Mouse (Mus musculus) forebrain, embryonic 15.5 days (tissue): ENCODE measurements at regions not wholly inside any gene's neighbourhood (a gene's known extent, or its start where the extent isn't known, plus 50 kb on each side); places are given as distances from the start of the nearest gene placed in this dataset.
A peak's percentile ranks its signal among the peaks of the same experiment; 100 is the strongest.
"Not testable (repeated sequence)": the region's sequence is repeated elsewhere in the genome, so short reads cannot be mapped to it uniquely, and the experiment has no call there.

Experiments used
- ATAC-seq: fragments of 200-750 bp; cut with Nextera tagmentation; replicated peaks from 2 replicates; pipeline ENCODE4 v1.8.0; 2017; ENCODE audit warnings: mild to moderate bottlenecking, moderate TSS enrichment, moderate library complexity
- H3K27ac ChIP-seq: fragments of 300-500 bp; sonication (generic); replicated peaks from 2 replicates; pipeline ENCODE4 v1.5.1; 2015; ENCODE audit warnings: mild to moderate bottlenecking, inconsistent platforms
- H3K27me3 ChIP-seq: fragments of 300-500 bp; sonication (generic); 2 replicates; pipeline ENCODE4 v1.6.1; 2015; ENCODE audit warnings: inconsistent platforms
- H3K36me3 ChIP-seq: fragments of 300-500 bp; sonication (generic); 2 replicates; pipeline ENCODE4 v1.6.1; 2015; ENCODE audit warnings: mild to moderate bottlenecking, inconsistent platforms
- H3K4me1 ChIP-seq: fragments of 300-500 bp; sonication (generic); 2 replicates; pipeline ENCODE4 v1.6.1; 2015; ENCODE audit warnings: inconsistent platforms
- H3K4me2 ChIP-seq: fragments of 300-500 bp; sonication (generic); replicated peaks from 2 replicates; pipeline ENCODE4 v1.6.1; 2015; ENCODE audit warnings: mild to moderate bottlenecking, inconsistent platforms
- H3K4me3 ChIP-seq: fragments of 300-500 bp; sonication (generic); 2 replicates; pipeline ENCODE4 v1.5.1; 2015; ENCODE audit warnings: mild to moderate bottlenecking, inconsistent platforms
- H3K9ac ChIP-seq: fragments of 300-500 bp; sonication (generic); replicated peaks from 2 replicates; pipeline ENCODE4 v1.6.1; 2015; ENCODE audit warnings: mild to moderate bottlenecking, inconsistent platforms
- H3K9me3 ChIP-seq: fragments of 300-500 bp; sonication (generic); 2 replicates; pipeline ENCODE4 v1.6.1; 2016; ENCODE audit warnings: inconsistent platforms
- WGBS: fragments of 180-500 bp; shearing (Covaris S2); methylation state at CpG from one replicate; pipeline ENCODE4 v1.1.7; 2015; ENCODE audit warnings: mixed read lengths; 5-methylcytosine and 5-hydroxymethylcytosine counted together

DNA sequence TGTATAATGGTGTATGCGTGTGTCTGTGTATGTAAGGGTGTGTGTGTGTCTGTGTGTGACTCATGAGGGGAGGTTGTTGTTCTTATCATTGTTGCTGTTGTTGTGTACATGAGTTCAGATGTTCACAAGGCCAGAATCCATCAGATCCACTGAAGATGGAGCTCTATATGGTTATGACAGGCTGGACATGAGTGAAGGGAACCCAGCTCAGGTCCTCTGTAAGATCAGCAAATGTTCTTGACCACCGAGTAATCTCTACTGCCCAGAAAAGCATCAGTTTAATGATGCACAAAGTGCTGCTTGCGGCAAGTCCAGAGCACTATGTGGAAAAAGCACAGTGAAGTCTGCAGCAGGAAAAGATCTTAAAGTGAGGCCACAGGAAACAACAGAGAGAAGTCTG lies 77.5 kb downstream of the Gm15319 start:
- ATAC-seq, H3K9ac ChIP-seq, H3K4me1 ChIP-seq, H3K4me2 ChIP-seq, H3K4me3 ChIP-seq, H3K27ac ChIP-seq, H3K27me3 ChIP-seq, H3K36me3 ChIP-seq, H3K9me3 ChIP-seq: not testable (repeated sequence)
- 86% methylated on average over 2 of the region's 3 CpGs for WGBS

DNA sequence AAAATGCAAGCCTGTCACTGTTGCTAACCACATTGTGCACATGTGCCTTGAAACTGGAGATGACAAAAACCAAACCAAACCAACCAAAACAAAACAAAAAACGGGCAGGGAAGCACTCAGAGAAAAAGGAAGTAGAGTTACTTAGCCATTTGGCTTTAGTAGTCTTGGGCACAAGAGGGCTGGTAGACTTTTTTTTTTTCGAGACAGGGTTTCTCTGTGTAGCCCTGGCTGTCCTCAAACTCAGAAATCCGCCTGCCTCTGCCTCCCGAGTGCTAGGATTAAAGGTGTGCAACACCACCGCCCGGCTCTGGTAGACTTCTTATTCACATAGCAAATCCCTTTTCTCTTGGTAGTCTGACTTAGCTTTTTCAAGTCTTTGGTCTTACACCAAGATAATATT lies 78.2 kb downstream of the Gm15319 start:
- not testable (repeated sequence) for ATAC-seq, H3K27me3 ChIP-seq, H3K9ac ChIP-seq, H3K27ac ChIP-seq, H3K4me2 ChIP-seq, H3K36me3 ChIP-seq, H3K9me3 ChIP-seq, H3K4me1 ChIP-seq, H3K4me3 ChIP-seq
- WGBS = 80% methylated on average over 6 of the region's 6 CpGs

DNA sequence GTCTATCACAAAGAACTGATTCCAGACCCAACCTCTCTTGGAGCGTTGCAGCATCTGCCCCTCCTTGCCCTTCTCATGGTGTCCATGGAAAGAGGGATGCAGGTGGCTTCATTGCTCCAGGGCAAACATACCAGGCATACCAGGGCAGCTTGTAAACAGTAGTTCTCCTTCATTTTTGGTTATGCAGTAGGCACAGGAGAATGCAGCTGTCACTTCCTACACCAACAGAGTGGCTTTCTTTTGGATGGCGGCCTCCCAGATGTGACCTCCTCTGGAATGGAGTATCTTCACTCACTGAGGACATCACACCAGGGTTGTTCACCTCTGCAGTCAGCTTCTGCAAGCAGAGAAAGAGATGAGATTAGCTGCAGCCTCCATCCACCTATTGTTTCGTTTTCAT lies 79.9 kb downstream of the Gm15319 start:
- not testable (repeated sequence) for H3K27ac ChIP-seq, H3K9ac ChIP-seq, H3K9me3 ChIP-seq, ATAC-seq, H3K4me1 ChIP-seq, H3K4me2 ChIP-seq, H3K27me3 ChIP-seq, H3K36me3 ChIP-seq, H3K4me3 ChIP-seq
- WGBS = 82% methylated on average over 1 of the region's 3 CpGs

DNA sequence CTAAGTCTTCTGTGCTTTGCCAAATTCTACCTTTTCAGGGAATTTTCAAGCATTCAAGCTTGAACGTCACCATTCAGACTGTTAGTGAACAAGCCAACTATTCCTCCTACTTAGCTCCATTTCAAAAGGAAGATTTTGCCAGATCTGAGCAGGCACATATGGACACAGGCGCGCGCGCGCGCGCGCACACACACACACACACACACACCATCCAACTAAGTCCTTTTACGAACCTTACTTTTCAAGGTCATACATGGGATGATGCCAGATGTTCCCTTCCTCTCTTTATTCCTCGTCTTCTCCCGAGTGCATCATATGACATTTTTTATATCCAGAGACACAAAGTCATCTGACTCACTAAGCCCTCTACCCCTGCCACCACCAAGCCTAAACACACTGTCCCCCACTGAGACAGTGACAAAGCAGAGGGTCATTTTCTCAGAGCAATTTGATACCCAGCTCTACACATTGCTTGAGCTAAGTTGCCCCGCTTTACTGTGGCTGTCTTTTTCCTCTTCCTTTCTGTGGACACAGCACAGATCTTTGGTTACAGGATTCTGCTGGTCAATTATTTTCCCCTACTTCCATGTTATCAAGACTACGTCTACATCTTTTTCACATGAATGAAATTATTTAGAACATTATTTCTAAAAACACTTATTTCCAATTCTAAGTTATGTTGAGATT lies 81.7 kb downstream of the Gm15319 start:
- 90% methylated on average over 14 of the region's 14 CpGs for WGBS
- H3K36me3 ChIP-seq, H3K27me3 ChIP-seq, H3K4me2 ChIP-seq, ATAC-seq, H3K27ac ChIP-seq, H3K9ac ChIP-seq, H3K9me3 ChIP-seq, H3K4me1 ChIP-seq, H3K4me3 ChIP-seq: not testable (repeated sequence)

DNA sequence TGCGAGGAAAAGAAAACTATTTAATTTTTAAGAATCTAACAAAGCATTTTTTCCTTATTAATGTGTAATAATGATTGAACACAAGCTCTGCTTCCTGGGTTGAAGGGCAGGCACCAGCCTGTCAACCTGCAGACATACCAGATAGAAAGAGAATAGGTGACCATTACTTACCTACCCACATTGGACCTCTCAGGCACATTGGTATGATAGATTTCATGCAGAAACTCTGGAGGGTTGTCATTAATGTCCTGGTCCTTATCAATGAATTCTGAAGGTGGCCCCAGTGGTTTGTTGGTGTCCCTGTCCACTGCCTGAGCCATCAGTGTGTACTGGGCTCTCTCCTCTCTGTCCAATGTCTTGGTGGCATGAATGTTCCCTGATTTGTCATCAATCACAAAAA lies 85.3 kb downstream of the Gm15319 start:
- H3K27ac ChIP-seq, H3K9me3 ChIP-seq, H3K9ac ChIP-seq, H3K36me3 ChIP-seq, H3K4me3 ChIP-seq, H3K27me3 ChIP-seq, ATAC-seq, H3K4me1 ChIP-seq, H3K4me2 ChIP-seq: not testable (repeated sequence)
- WGBS = 86% methylated on average over 1 of the region's 1 CpGs

DNA sequence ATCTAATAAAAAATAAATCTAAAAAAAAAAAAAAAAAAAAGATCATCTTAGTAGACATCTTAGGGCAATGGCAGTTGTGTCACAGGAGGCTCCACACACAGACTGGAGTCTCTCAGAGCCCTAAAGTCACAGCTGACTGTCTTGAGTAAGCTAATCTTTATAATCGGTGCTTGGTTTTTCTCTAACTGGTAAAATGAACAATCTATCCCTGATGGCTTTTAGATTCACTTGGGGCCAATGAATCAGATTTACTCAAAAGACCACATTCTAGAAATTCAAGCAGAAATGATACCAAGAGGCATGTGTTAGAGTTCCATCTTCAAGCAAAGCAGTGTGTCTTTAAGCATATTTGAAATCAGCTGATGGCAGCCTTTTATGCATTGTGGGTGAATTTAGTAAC lies 86.3 kb downstream of the Gm15319 start:
- WGBS = 87% methylated on average over 1 of the region's 1 CpGs
- not testable (repeated sequence) for H3K27ac ChIP-seq, H3K36me3 ChIP-seq, ATAC-seq, H3K4me1 ChIP-seq, H3K4me3 ChIP-seq, H3K4me2 ChIP-seq, H3K9ac ChIP-seq, H3K9me3 ChIP-seq, H3K27me3 ChIP-seq

DNA sequence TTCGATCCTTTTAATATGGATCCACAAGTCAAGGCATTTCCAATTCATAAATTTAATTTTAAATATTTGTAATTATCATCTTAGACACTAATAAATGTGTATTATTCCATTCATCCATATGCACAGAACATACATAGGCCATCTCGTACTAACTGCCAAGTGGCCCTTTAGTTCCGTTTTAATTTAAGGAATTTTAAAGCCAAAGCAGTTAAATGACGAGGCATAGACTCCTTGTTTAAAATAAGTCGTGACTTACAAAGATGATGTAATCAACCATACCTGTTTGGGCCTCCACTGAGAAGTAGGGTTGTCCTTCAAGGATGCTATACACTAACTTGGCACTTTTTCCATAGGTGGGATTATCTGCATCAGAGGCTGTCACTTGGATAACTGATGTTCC lies 89.2 kb downstream of the Gm15319 start:
- H3K27ac ChIP-seq, H3K36me3 ChIP-seq, H3K4me2 ChIP-seq, H3K4me3 ChIP-seq, H3K27me3 ChIP-seq, ATAC-seq, H3K9ac ChIP-seq, H3K9me3 ChIP-seq, H3K4me1 ChIP-seq: not testable (repeated sequence)
- WGBS = 85% methylated on average over 4 of the region's 5 CpGs

DNA sequence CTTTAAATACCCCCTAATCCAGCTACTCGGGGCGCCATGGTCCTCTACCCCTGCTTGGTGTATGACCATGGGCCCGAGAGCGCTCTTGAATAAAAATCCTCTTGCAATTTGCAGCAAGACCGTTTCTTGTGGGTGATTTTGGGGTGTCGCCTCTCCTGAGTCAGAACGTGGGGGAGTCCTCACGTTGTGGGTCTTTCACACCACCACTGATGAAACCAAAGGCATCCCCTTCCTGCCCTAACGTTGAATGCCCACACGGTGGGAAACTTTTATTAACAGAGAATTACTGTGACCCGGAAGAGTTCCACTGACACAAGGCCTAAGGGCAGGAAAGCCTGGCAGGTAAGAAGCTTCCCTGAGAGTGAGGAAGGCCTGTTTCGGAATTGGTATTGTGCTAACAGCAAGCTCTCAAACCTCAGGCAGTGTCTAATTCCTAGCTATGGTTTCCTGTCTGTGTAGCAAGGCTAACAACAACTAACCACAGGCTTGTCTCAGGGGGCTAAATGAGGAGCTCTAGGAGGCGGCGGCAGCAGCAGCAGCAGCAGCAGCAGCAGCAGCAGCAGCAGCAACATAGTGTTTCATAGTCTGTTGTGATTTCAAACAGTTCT lies 95.4 kb downstream of the Gm15319 start:
- not testable (repeated sequence) for H3K36me3 ChIP-seq, H3K27ac ChIP-seq, H3K27me3 ChIP-seq, ATAC-seq, H3K9me3 ChIP-seq, H3K4me2 ChIP-seq, H3K4me3 ChIP-seq, H3K4me1 ChIP-seq, H3K9ac ChIP-seq
- WGBS = 84% methylated on average over 14 of the region's 14 CpGs

DNA sequence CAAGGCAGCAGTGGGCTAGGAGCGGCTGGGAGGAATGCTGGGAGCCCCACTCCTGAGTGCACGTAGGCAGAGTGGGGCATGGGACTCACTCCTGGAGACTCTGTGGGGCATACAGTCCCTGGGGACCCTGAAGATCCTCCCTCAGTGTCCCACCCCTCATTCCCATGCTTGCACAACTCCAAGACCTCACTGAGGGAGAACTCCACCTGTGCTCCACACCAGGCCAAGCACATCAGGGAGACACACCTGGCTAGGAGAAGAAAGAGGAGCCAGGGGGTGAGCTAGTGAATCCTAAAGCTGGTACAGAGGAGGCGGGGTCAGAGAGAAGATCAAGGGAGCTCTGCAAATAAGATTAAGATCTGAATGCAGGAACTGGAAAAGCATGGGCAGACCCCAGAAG lies 96.2 kb downstream of the Gm15319 start:
- H3K4me1 ChIP-seq, H3K4me3 ChIP-seq, H3K27me3 ChIP-seq, ATAC-seq, H3K27ac ChIP-seq, H3K9me3 ChIP-seq, H3K4me2 ChIP-seq, H3K9ac ChIP-seq, H3K36me3 ChIP-seq: not testable (repeated sequence)
- 92% methylated on average over 3 of the region's 3 CpGs for WGBS

DNA sequence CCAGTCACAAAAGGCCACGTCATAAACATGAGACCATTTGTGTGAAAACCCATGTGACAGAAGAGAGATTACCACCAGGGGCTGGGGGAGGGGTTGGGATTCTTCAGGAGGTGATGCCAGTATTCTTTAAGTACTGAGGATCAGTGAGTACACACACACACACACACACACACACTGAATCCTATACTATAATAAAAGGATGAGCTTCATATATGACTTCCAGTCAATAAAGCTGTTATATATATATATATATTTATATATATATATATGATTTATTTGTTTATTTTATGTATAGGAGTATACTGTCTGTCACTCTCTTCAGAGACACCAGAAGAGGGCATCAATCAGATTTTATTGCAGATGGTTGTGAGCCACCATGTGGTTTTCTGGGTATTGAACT lies 98.4 kb downstream of the Gm15319 start:
- not testable (repeated sequence) for H3K4me3 ChIP-seq, ATAC-seq, H3K27ac ChIP-seq, H3K9me3 ChIP-seq, H3K27me3 ChIP-seq, H3K9ac ChIP-seq, H3K36me3 ChIP-seq, H3K4me1 ChIP-seq, H3K4me2 ChIP-seq
- 88% methylated on average over 1 of the region's 1 CpGs for WGBS

DNA sequence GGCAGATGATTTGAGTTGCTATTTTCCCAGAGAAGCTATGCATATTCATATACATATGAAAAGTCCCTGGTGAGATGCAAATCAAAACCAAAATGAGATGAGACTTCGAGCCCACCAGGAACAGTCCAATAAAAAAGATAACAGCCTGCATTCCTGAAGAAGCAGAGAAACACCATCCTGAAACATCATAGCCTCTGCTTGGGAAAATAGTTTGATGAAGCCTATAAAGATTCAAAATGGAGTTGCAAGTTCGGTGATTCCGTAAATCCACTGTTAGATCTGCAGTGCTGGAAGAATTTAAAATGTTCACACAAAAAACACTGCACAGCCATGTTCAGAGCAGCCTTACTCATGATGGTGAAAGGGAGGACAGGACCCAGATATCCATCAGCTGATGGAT lies 98.9 kb downstream of the Gm15319 start:
- WGBS = 89% methylated on average over 3 of the region's 3 CpGs
- H3K27ac ChIP-seq, H3K4me1 ChIP-seq, H3K4me3 ChIP-seq, H3K27me3 ChIP-seq, H3K9me3 ChIP-seq, ATAC-seq, H3K4me2 ChIP-seq, H3K36me3 ChIP-seq, H3K9ac ChIP-seq: not testable (repeated sequence)

DNA sequence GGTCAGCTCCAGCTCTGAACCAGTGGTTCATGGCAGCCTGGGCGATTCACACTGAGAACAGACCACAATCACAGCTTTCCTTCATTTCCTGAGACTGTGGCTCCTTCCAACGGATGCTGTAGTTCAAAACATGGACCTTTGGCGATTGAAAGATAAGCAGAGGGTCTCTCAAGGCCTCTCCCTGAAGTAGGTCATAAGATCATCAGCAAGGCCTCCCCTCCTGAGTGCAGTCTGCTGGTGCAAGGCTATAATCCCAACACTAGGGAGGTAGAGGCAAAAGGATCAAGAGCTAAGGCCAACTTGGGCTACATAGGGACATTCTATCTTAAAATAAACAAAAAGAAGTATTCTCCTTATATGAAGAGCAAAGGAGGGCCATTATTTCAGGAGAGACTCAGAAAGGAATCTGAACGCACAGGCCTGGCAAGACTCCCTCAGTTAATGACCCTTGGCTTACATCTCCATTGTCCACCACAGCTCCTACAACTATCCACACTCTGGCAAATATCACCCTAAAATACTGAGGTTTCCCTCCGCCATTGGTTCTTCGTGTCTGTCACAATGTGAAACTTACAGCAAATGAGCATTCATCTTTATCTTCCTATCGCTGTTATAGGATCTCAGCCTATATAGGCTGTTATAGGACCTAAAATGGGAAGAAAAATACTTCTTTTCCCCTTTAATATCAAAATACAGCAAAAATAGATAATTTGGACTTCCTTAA lies 100.0 kb downstream of the Gm15319 start:
- WGBS = 84% methylated on average over 6 of the region's 7 CpGs
- H3K4me3 ChIP-seq, H3K27ac ChIP-seq, H3K36me3 ChIP-seq, H3K4me2 ChIP-seq, H3K9ac ChIP-seq, H3K27me3 ChIP-seq, H3K9me3 ChIP-seq, ATAC-seq, H3K4me1 ChIP-seq: not testable (repeated sequence)

DNA sequence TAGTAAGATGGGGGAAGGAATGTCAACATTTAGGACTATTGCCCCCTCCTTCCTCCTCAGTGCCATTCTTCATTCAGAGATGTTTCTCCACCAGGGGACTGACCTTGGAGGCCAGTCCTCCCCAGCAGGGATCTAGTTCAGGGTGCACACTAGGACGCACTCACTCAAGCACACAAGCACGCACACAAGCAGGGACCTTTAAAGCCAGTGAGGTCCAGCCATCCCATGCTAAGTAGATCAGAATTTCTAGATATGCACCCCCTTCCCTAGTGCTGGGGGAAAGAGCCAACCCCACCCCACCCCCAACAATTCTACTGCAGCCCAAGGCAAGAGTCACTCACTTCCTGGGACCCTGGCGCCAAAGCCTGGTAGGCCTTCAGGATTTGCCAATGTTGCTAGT lies 100.8 kb downstream of the Gm15319 start:
- H3K36me3 ChIP-seq, H3K27me3 ChIP-seq, H3K9me3 ChIP-seq, H3K27ac ChIP-seq, H3K4me2 ChIP-seq, H3K9ac ChIP-seq, H3K4me1 ChIP-seq, H3K4me3 ChIP-seq: not testable (repeated sequence)
- ATAC-seq = peak; percentile 71; the same call in 1 of the 2 replicates
- WGBS = 93% methylated on average over 3 of the region's 3 CpGs
